Mouse (Mus musculus) embryonic facial prominence, embryonic 10.5 days (tissue): ENCODE measurements around the gene Rbfox1. TPM values are rescaled to one million over a fixed set of nuclear protein-coding genes. Genes with fewer than 3 reads are reported as not detected.
A peak's percentile ranks its signal among the peaks of the same experiment; 100 is the strongest.

Experiments used
- DNase-seq: peaks from one replicate; pipeline ENCODE4 v3.0.0-alpha.2; 2017; ENCODE audit warnings: low spot score
- H3K27ac ChIP-seq: fragments of 300-500 bp; sonication (generic); replicated peaks from 2 replicates; pipeline ENCODE4 v1.5.1; 2016; ENCODE audit warnings: mild to moderate bottlenecking
- H3K27me3 ChIP-seq: fragments of 300-500 bp; sonication (generic); replicated peaks from 2 replicates; pipeline ENCODE4 v1.6.1; 2016; ENCODE audit warnings: low read depth, mild to moderate bottlenecking; ENCODE audit not compliant: poor library complexity, severe bottlenecking
- H3K36me3 ChIP-seq: fragments of 300-500 bp; sonication (generic); replicated peaks from 2 replicates; pipeline ENCODE4 v1.6.1; 2016; ENCODE audit warnings: mild to moderate bottlenecking, moderate library complexity
- H3K4me1 ChIP-seq: fragments of 300-500 bp; sonication (generic); 2 replicates; pipeline ENCODE4 v1.6.1; 2016
- H3K4me3 ChIP-seq: fragments of 300-500 bp; sonication (generic); 2 replicates; pipeline ENCODE4 v1.5.1; 2016; ENCODE audit warnings: mild to moderate bottlenecking, moderate library complexity
- H3K9me3 ChIP-seq: fragments of 300-500 bp; sonication (generic); 2 replicates; pipeline ENCODE4 v1.6.1; 2016; ENCODE audit warnings: mild to moderate bottlenecking
- WGBS: fragments of 180-500 bp; shearing (Covaris S2); methylation state at CpG from one replicate; pipeline ENCODE4 v1.1.7; 2016; 5-methylcytosine and 5-hydroxymethylcytosine counted together
- polyA plus RNA-seq: library from polyadenylated mRNA; unstranded; fragments of >200 nt; fragmentation: Nextera tagmentation; extraction: Ambion mirVana; gene quantifications from 2 replicates; pipeline ENCODE4 v1.2.1, GENCODE M21; 2016

The Rbfox1 gene
- polyA plus RNA-seq, 1 experiment from 2014 or later, result 2.3 TPM

GRCm38 (mm10) chr16:6349381-6349780 lies 464.2 kb downstream of the Rbfox1 start:
- Histone ChIP-seq H3K27me3 (peaks cover 48% of the 10 kb centered on the region), H3K27ac (no peak overlapping the region), H3K4me3 (peak overlapping the region; percentile 56), H3K4me1 (peaks cover 13% of the 10 kb centered on the region), H3K36me3 (no peaks in the 10 kb centered on the region), H3K9me3 (no peaks in the 10 kb centered on the region)
- no peak for DNase-seq
- 30% methylated on average over 16 of the region's 16 CpGs for WGBS

- H3K27ac ChIP-seq, result no peak overlapping the region
- peaks cover 13% of the 10 kb centered on the region for H3K4me1 ChIP-seq
- H3K27me3 ChIP-seq, result peaks cover 48% of the 10 kb centered on the region
- no peak overlapping the region for H3K4me3 ChIP-seq
- H3K36me3 ChIP-seq, result no peaks in the 10 kb centered on the region
- H3K9me3 ChIP-seq, result no peaks in the 10 kb centered on the region
- 87% methylated on average over 11 of the region's 11 CpGs for WGBS
- DNase-seq, result no peak
Measured at GRCm38 (mm10) chr16:6350256-6350655, 465.1 kb downstream of the Rbfox1 start.

DNA sequence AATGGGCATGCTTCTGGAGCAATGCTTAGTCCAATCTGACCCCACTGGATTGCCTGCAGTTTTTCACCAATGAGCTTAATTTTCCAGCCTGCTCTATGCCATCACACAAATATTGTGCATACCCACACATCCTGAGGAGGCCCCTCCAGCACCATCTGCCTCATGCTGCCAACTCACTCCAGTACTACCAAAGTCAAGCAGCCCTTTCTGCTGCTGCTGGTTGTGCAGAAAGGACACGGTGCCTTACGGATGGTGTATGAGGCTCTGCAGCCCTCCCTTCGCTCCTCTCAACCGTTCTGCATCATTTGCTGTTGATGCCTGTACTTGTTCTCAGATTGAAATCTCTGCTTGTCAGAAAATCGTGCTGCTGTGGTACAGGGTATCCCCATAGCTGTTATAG lies 468.0 kb downstream of the Rbfox1 start:
- Histone ChIP-seq H3K36me3 (no peaks in the 10 kb centered on the region), H3K27me3 (peaks cover 29% of the 10 kb centered on the region), H3K9me3 (no peaks in the 10 kb centered on the region), H3K4me3 (no peak overlapping the region), H3K27ac (no peak overlapping the region), H3K4me1 (peaks cover 13% of the 10 kb centered on the region)
- no peak for DNase-seq
- 87% methylated on average over 5 of the region's 5 CpGs for WGBS

DNA sequence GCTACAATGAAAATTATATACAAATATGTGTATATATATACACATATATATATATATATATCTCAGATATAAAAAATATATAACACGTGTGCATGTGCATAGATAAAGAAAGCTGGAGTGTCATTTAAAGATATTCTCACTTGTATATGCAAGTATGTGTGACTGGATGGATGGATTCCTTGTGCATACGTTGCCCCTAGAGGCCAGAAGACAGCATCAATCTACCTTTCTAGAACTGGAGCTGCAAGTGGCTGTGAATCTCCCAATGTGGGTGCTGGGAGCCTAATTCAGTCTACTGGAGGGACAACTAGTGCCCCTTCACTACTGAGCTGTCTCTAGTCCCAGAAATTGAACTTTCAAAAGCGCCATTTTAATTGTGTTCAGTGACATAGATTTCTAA lies 471.8 kb downstream of the Rbfox1 start:
- Histone ChIP-seq H3K36me3 (no peaks in the 10 kb centered on the region), H3K4me1 (no peaks in the 10 kb centered on the region), H3K27me3 (no peaks in the 10 kb centered on the region), H3K4me3 (no peak overlapping the region), H3K9me3 (no peaks in the 10 kb centered on the region), H3K27ac (no peak overlapping the region)
- WGBS, result 68% methylated on average over 3 of the region's 3 CpGs
- DNase-seq, result no peak

DNA sequence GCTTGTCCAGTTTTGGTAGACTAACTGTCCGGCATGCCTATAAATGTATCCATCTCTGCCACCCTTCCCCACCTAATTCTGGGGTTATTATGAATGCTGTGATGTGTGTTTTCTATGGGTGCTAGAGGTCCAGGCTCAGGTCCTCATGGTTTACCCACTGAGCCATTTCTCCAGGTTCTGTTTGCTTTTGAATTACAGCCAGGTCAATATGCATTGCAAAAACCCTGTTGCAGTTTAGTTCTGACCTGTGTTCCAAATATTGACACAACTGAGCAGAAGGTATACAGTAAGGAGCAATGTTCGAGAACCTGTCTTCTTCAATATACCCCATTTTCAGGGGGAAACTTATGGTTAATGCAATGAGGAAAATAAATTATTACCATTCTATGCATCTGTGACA lies 480.6 kb downstream of the Rbfox1 start:
- Histone ChIP-seq H3K9me3 (no peaks in the 10 kb centered on the region), H3K27ac (no peak overlapping the region), H3K27me3 (no peaks in the 10 kb centered on the region), H3K4me3 (no peak overlapping the region), H3K4me1 (no peaks in the 10 kb centered on the region), H3K36me3 (no peaks in the 10 kb centered on the region)
- no peak for DNase-seq
- WGBS, result 87% methylated on average over 2 of the region's 2 CpGs

GRCm38 (mm10) chr16:6366649-6367048 lies 481.5 kb downstream of the Rbfox1 start:
- no peaks in the 10 kb centered on the region for H3K4me1 ChIP-seq
- H3K27me3 ChIP-seq, result no peaks in the 10 kb centered on the region
- no peak overlapping the region for H3K27ac ChIP-seq
- H3K36me3 ChIP-seq, result no peaks in the 10 kb centered on the region
- H3K4me3 ChIP-seq, result no peak overlapping the region
- H3K9me3 ChIP-seq, result no peaks in the 10 kb centered on the region
- WGBS, result 86% methylated on average over 6 of the region's 6 CpGs
- no peak for DNase-seq

GRCm38 (mm10) chr16:6380924-6381323 lies 495.8 kb downstream of the Rbfox1 start:
- 89% methylated on average over 3 of the region's 3 CpGs for WGBS
- Histone ChIP-seq H3K9me3 (no peaks in the 10 kb centered on the region), H3K4me1 (no peaks in the 10 kb centered on the region), H3K27ac (no peak overlapping the region), H3K4me3 (no peak overlapping the region), H3K36me3 (no peaks in the 10 kb centered on the region), H3K27me3 (no peaks in the 10 kb centered on the region)
- no peak for DNase-seq

DNA sequence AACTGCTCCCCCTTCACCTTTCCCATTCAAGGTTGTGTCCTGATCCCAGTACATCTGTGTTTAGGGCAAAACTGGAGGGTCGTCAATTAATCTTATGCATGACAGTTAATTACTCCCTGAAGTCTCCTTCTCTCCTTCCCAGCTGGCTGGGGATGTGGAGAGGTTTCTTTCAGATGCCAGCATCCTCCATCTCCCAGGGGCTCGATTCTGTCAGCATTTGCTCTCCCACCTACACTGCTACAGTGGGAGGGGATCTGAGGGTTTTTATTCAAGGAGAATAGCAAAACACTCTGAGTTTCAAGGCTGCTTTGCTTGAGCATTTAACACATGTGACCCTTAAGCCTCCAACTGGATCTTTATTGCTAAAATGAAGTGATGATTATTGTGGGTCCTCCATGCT lies 496.4 kb downstream of the Rbfox1 start:
- no peaks in the 10 kb centered on the region for H3K27me3 ChIP-seq
- DNase-seq, result no peak
- 68% methylated on average over 2 of the region's 2 CpGs for WGBS

DNA sequence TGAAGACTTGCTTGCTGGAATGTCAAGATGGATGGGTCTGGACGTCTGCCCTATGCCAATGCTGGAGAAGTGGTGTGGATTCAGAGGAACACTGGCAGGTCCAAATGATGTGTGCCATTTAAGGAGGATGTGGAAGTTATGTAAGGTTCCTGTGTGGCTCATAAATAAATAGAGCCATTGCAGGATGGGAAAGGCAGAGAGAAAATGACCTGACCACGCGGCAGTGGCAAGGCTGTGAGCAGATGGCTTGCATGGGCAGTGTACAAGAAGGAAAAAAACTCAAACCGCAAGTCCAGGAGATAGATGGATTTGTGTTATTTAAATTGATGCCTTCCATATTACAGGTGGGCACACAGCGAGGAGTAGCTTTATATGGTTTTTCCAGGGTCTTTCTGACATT lies 497.6 kb downstream of the Rbfox1 start:
- no peak for DNase-seq
- Histone ChIP-seq H3K4me1 (no peaks in the 10 kb centered on the region), H3K27me3 (no peaks in the 10 kb centered on the region), H3K27ac (no peak overlapping the region), H3K9me3 (no peaks in the 10 kb centered on the region), H3K36me3 (no peaks in the 10 kb centered on the region), H3K4me3 (no peak overlapping the region)
- 90% methylated on average over 5 of the region's 5 CpGs for WGBS

More for the DNA sequence above, 496.4 kb downstream of the Rbfox1 start:
- Histone ChIP-seq H3K4me1 (no peaks in the 10 kb centered on the region), H3K9me3 (no peaks in the 10 kb centered on the region), H3K36me3 (no peaks in the 10 kb centered on the region), H3K27ac (no peak overlapping the region), H3K4me3 (no peak overlapping the region)

- Histone ChIP-seq H3K4me1 (no peaks in the 10 kb centered on the region), H3K27ac (no peak overlapping the region), H3K36me3 (no peaks in the 10 kb centered on the region), H3K4me3 (no peak overlapping the region), H3K27me3 (no peaks in the 10 kb centered on the region), H3K9me3 (no peaks in the 10 kb centered on the region)
- WGBS, result 85% methylated on average over 6 of the region's 6 CpGs
- DNase-seq, result no peak
Measured at GRCm38 (mm10) chr16:6390278-6390930, 505.2 kb downstream of the Rbfox1 start.

DNA sequence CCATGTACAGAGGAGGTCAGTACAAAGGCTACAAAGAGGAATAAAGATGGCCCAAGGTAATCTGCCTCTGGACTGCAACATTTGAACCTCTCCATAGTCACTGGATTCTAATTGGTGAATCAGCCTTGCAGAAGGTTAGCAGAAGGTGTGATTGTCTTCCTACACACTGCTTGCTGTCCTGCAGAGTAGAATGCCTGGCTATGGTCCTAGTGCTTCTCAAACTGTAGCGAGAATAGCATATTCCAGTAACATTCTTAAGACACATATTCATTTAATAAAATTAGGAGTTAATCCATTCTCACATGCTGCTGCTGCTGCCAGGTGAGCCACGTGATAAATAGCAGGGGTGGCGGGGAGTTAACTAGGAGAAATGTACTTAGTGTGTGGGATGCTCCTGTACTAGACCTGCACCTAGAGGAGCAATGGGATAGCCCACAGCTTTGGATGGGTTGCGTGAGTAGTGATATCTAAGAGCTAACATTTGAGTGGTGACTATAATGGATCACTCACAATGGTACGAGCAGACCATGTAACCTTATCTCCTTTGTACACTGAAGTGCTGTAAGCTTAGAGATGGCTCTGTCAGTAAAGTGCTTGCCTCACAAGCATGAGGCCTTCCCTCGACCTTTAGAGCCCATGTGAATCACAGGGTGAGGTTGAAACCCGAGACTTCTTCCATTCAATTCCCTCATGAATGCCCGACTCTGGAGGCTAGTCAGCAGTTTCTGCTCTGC lies 511.7 kb downstream of the Rbfox1 start:
- Histone ChIP-seq H3K27me3 (no peaks in the 10 kb centered on the region), H3K36me3 (no peaks in the 10 kb centered on the region), H3K9me3 (no peaks in the 10 kb centered on the region), H3K4me1 (no peaks in the 10 kb centered on the region), H3K27ac (no peak overlapping the region), H3K4me3 (no peak overlapping the region)
- 64% methylated on average over 8 of the region's 8 CpGs for WGBS
- DNase-seq, result no peak

DNA sequence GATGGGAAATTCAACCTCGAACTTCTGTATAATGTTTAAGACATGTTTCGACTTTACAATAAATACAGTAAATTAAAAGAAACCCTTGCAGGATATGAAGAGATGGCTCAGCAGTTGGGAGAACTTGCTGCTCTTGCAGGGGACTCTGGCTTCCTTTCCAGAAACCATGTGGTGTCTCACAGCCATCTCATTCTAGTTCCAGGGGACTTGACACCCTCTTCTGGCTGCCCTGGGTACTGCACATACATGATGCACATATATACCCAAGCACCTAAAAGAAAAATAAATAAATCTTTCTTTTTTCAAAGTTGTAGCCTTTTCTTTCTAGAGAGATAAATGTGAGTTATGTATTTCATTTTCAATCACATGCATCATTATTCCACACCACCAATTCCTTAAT lies 512.5 kb downstream of the Rbfox1 start:
- DNase-seq, result peak; percentile 23

DNA sequence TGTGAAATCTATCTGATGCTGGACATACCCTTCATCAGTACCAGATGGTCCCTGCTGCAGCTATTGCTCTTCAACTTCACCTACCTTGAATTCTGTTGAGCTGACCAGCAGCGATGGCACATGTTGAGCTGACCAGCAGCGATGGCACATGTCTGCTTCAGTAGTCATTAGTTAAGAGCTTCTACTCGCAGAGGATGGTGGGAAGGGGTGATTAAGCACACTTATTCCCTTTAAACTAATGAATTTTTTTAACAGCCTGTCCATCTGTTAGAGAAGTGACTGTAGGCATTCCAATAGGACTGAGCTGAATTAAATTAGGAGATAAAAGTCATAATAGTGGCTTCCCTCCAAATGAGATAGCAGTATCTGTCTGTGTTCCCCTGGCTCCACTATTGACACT lies 517.7 kb downstream of the Rbfox1 start:
- H3K4me1 ChIP-seq, result no peaks in the 10 kb centered on the region
- H3K9me3 ChIP-seq, result no peaks in the 10 kb centered on the region
- H3K36me3 ChIP-seq, result no peaks in the 10 kb centered on the region
- no peak overlapping the region for H3K27ac ChIP-seq
- DNase-seq, result no peak
- WGBS, result 92% methylated on average over 3 of the region's 3 CpGs
- no peaks in the 10 kb centered on the region for H3K27me3 ChIP-seq
- no peak overlapping the region for H3K4me3 ChIP-seq

More for the DNA sequence above, 512.5 kb downstream of the Rbfox1 start:
- Histone ChIP-seq H3K9me3 (no peaks in the 10 kb centered on the region), H3K27me3 (no peaks in the 10 kb centered on the region), H3K4me1 (no peaks in the 10 kb centered on the region), H3K4me3 (no peak overlapping the region), H3K36me3 (no peaks in the 10 kb centered on the region), H3K27ac (no peak overlapping the region)
- WGBS, result 93% methylated on average over 2 of the region's 2 CpGs
